Mouse (Mus musculus): ENCODE measurements around the gene C730034F03Rik.
A peak's percentile ranks its signal among the peaks of the same experiment; 100 is the strongest.
"Not testable (repeated sequence)": the region's sequence is repeated elsewhere in the genome, so short reads cannot be mapped to it uniquely, and the experiment has no call there.

C730034F03Rik gene

GRCm38 (mm10) chr15:89429352-89430221 is at the start of gene C730034F03Rik, which contains the start of the genes Gm44502 and Chkb:
C730034F03Rik (plus strand) TSS chr15:89429589.
Gm44502 (minus strand) TSS chr15:89429696.
Chkb (minus strand) TSS chr15:89429908.
- peak; percentile 80 for DNase-seq (ENCODE audit: low spot score)

GRCm38 (mm10) chr15:89384617-89385016 is 44.8 kb upstream of the C730034F03Rik start, which contains the start of gene Klhdc7b:
Klhdc7b (plus strand) TSS chr15:89384917.
- DNase-seq (ENCODE audit: low spot score): no peak

GRCm38 (mm10) chr15:89387127-89387526 is 42.3 kb upstream of the C730034F03Rik start:
- no peak for DNase-seq (ENCODE audit: low spot score)

GRCm38 (mm10) chr15:89390081-89390480 is 39.3 kb upstream of the C730034F03Rik start:
- no peak for DNase-seq (ENCODE audit: low spot score)

- no peak for DNase-seq (ENCODE audit: low spot score)
Measured at GRCm38 (mm10) chr15:89396883-89397282, 32.5 kb upstream of the C730034F03Rik start.

- DNase-seq (ENCODE audit: low spot score): no peak
Measured at GRCm38 (mm10) chr15:89398146-89398545, 31.2 kb upstream of the C730034F03Rik start.

- no peak for DNase-seq (ENCODE audit: low spot score)
Measured at GRCm38 (mm10) chr15:89399716-89400115, 29.7 kb upstream of the C730034F03Rik start.

- no peak for DNase-seq (ENCODE audit: low spot score)
Measured at GRCm38 (mm10) chr15:89402471-89402870, 26.9 kb upstream of the C730034F03Rik start.

- no peak for DNase-seq (ENCODE audit: low spot score)
Measured at GRCm38 (mm10) chr15:89404831-89405623, 24.4 kb upstream of the C730034F03Rik start.

GRCm38 (mm10) chr15:89406691-89407090 is 22.7 kb upstream of the C730034F03Rik start:
- no peak for DNase-seq (ENCODE audit: low spot score)

- DNase-seq (ENCODE audit: low spot score): no peak
Measured at GRCm38 (mm10) chr15:89410118-89410517, 19.3 kb upstream of the C730034F03Rik start, which contains the start of gene Syce3. Syce3 (minus strand) TSS chr15:89410503.

GRCm38 (mm10) chr15:89415282-89415681 is 14.1 kb upstream of the C730034F03Rik start:
- DNase-seq (ENCODE audit: low spot score): no peak

- no peak for DNase-seq (ENCODE audit: low spot score)
Measured at GRCm38 (mm10) chr15:89421938-89422337, 7.5 kb upstream of the C730034F03Rik start.

GRCm38 (mm10) chr15:89424621-89425020 is 4.8 kb upstream of the C730034F03Rik start:
- no peak for DNase-seq (ENCODE audit: low spot score)

- DNase-seq (ENCODE audit: low spot score): no peak
Measured at GRCm38 (mm10) chr15:89425711-89426121, 3.7 kb upstream of the C730034F03Rik start, which contains the start of gene Cpt1b. Cpt1b (minus strand) TSS chr15:89425863.

- DNase-seq (ENCODE audit: low spot score): no peak
Measured at GRCm38 (mm10) chr15:89426716-89427115, 2.7 kb upstream of the C730034F03Rik start.

GRCm38 (mm10) chr15:89428136-89428790 is 1.1 kb upstream of the C730034F03Rik start:
- no peak for DNase-seq (ENCODE audit: low spot score)

- DNase-seq (ENCODE audit: low spot score): no peak
Measured at GRCm38 (mm10) chr15:89428821-89429351, 503 bp upstream of the C730034F03Rik start.

- no peak for DNase-seq (ENCODE audit: low spot score)
Measured at GRCm38 (mm10) chr15:89430341-89430740, 952 bp downstream of the C730034F03Rik start.

GRCm38 (mm10) chr15:89430771-89431170 is 1.4 kb downstream of the C730034F03Rik start:
- not testable (repeated sequence) for DNase-seq (ENCODE audit: low spot score)

GRCm38 (mm10) chr15:89431271-89431670 is 1.9 kb downstream of the C730034F03Rik start:
- no peak for DNase-seq (ENCODE audit: low spot score)

GRCm38 (mm10) chr15:89431806-89432205 is 2.4 kb downstream of the C730034F03Rik start:
- DNase-seq (ENCODE audit: low spot score): no peak
